Mouse (Mus musculus): ENCODE data around the gene F11.

- TF ChIP-seq POLR2A (IDR thresholded peaks at IDR 0.05; ENCODE audit: control insufficient read depth, low read depth, low read length) = no peak
- no peak for TF ChIP-seq CTCF (IDR thresholded peaks at IDR 0.05; ENCODE audit: control insufficient read depth, insufficient read depth, insufficient replicate concordance, low read depth, low read length)
Measured at GRCm38 (mm10) chr8:45233256-45233655, 28.6 kb downstream of the F11 start.
